Mouse (Mus musculus): ENCODE results near the gene Tmco1.

Gene Tmco1

GRCm38 (mm10) chr1:167308261-167309054, at the start of gene Tmco1:
Gene Tmco1, plus strand, starts transcription at chr1:167308378.
- DNase-seq, result peak; percentile 99 to 100

- no peak for DNase-seq
Measured at GRCm38 (mm10) chr1:167259702-167260101, 48.5 kb upstream of the Tmco1 start.

- no peak for DNase-seq
Measured at GRCm38 (mm10) chr1:167261750-167262149, 46.4 kb upstream of the Tmco1 start.

GRCm38 (mm10) chr1:167262489-167263041, 45.6 kb upstream of the Tmco1 start:
- peak; percentile 62 to 63 for DNase-seq

- no peak for DNase-seq
Measured at GRCm38 (mm10) chr1:167265366-167265765, 42.8 kb upstream of the Tmco1 start.

- DNase-seq, result no peak
Measured at GRCm38 (mm10) chr1:167266720-167267119, 41.5 kb upstream of the Tmco1 start.

- DNase-seq, result no peak
Measured at GRCm38 (mm10) chr1:167268360-167269063, 39.7 kb upstream of the Tmco1 start.

GRCm38 (mm10) chr1:167269350-167269811, 38.8 kb upstream of the Tmco1 start:
- DNase-seq, result no peak

GRCm38 (mm10) chr1:167269856-167270270, 38.3 kb upstream of the Tmco1 start:
- peak; percentile 86 to 88 for DNase-seq

GRCm38 (mm10) chr1:167270342-167271111, 37.7 kb upstream of the Tmco1 start:
- peak; percentile 77 to 80 for DNase-seq

GRCm38 (mm10) chr1:167271304-167271703, 36.9 kb upstream of the Tmco1 start:
- no peak for DNase-seq

GRCm38 (mm10) chr1:167271841-167272240, 36.3 kb upstream of the Tmco1 start:
- DNase-seq, result no peak

- peak; percentile 44 to 47 for DNase-seq
Measured at GRCm38 (mm10) chr1:167273380-167274163, 34.6 kb upstream of the Tmco1 start.

GRCm38 (mm10) chr1:167274646-167275390, 33.4 kb upstream of the Tmco1 start:
- no peak for DNase-seq

GRCm38 (mm10) chr1:167278395-167278794, 29.8 kb upstream of the Tmco1 start:
- no peak for DNase-seq

- no peak for DNase-seq
Measured at GRCm38 (mm10) chr1:167279160-167279715, 28.9 kb upstream of the Tmco1 start.

- no peak for DNase-seq
Measured at GRCm38 (mm10) chr1:167280061-167280460, 28.1 kb upstream of the Tmco1 start.

GRCm38 (mm10) chr1:167282112-167282511, 26.1 kb upstream of the Tmco1 start:
- DNase-seq, result no peak

GRCm38 (mm10) chr1:167282768-167283167, 25.4 kb upstream of the Tmco1 start:
- no peak for DNase-seq

- DNase-seq, result peak; percentile 73 to 74
Measured at GRCm38 (mm10) chr1:167283441-167284257, 24.5 kb upstream of the Tmco1 start.
